Mouse (Mus musculus): ENCODE measurements around the gene Sgcd. TPM values are rescaled to one million over a fixed set of nuclear protein-coding genes. Genes with fewer than 3 reads are reported as not detected.

Gene Sgcd
- total and polyA plus RNA-seq, 3 experiments, result 0.38 to 2.4 (median 0.43) TPM

- no peak for TF ChIP-seq PAX5 (IDR thresholded peaks at IDR 0.05; ENCODE audit: low read length)
- no peak for TF ChIP-seq MEF2A (IDR thresholded peaks at IDR 0.05; ENCODE audit: borderline replicate concordance, low read depth, low read length)
- TF ChIP-seq TCF12 (IDR thresholded peaks at IDR 0.05; ENCODE audit: low read depth, low read length), result no peak
- TF ChIP-seq TBP (conservative IDR thresholded peaks at IDR 0.05; ENCODE audit: low read depth, low read length), result no peak
- TF ChIP-seq USF2 (conservative IDR thresholded peaks at IDR 0.05; ENCODE audit: low read depth, low read length), result no peak
- TF ChIP-seq ZKSCAN1 (IDR thresholded peaks at IDR 0.05; ENCODE audit: borderline replicate concordance, low read depth, low read length), result no peak
- no peak for TF ChIP-seq ZC3H11A (IDR thresholded peaks at IDR 0.05; ENCODE audit: low read depth, low read length)
- TF ChIP-seq CHD2 (IDR thresholded peaks at IDR 0.05; ENCODE audit: low read length), result no peak
- TF ChIP-seq SMC3 (IDR thresholded peaks at IDR 0.05; ENCODE audit: low read depth, low read length), result no peak
- no peak for TF ChIP-seq MAX (IDR thresholded peaks at IDR 0.05; ENCODE audit: low read length)
- TF ChIP-seq GABPA (IDR thresholded peaks at IDR 0.05; ENCODE audit: insufficient replicate concordance, low read depth, low read length), result no peak
- TF ChIP-seq ZNF384 (IDR thresholded peaks at IDR 0.05; ENCODE audit: low read depth, low read length), result no peak
- TF ChIP-seq NRF1 (IDR thresholded peaks at IDR 0.05; ENCODE audit: low read depth, low read length), result no peak
- TF ChIP-seq BHLHE40 (IDR thresholded peaks at IDR 0.05; ENCODE audit: low read depth, low read length), result no peak
- TF ChIP-seq E2F4 (IDR thresholded peaks at IDR 0.05; ENCODE audit: insufficient replicate concordance, low read depth, low read length), result no peak
- no peak for TF ChIP-seq MAFK (IDR thresholded peaks at IDR 0.05; ENCODE audit: insufficient replicate concordance, low read length)
- no peak for TF ChIP-seq MXI1 (IDR thresholded peaks at IDR 0.05; ENCODE audit: low read depth, low read length)
- no peak for TF ChIP-seq CTCF (conservative IDR thresholded peaks at IDR 0.05 in 1 of 2, IDR thresholded peaks at IDR 0.05 in 1 of 2; ENCODE audit: low read depth in 2 of 2, low read length in 2 of 2)
- no peak for TF ChIP-seq RCOR1 (conservative IDR thresholded peaks at IDR 0.05; ENCODE audit: low read depth, low read length)
- TF ChIP-seq IRF4 (IDR thresholded peaks at IDR 0.05; ENCODE audit: low read depth, low read length), result no peak
- in situ Hi-C loops (cut with MboI; ENCODE audit: low pct_ligation_motif_present, low pct_unique_long_range_greater_than_20kb, low sequenced_read_pairs), result no loop called here
- Histone ChIP-seq H3K9ac (ENCODE audit: insufficient read depth, low read depth) (no peak overlapping the region), H3K4me2 (ENCODE audit: insufficient read depth, low read depth, poor library complexity, severe bottlenecking) (no peak overlapping the region), H3K4me1 (ENCODE audit: control insufficient read depth in 1 of 2, insufficient read depth in 2 of 2) (no peaks in the 10 kb centered on the region), H3K36me3 (replicated peaks in 1 of 2; ENCODE audit: control insufficient read depth in 1 of 2, insufficient read depth in 1 of 2, low read length in 1 of 2) (no peaks in the 10 kb centered on the region), H3K4me3 (replicated peaks in 1 of 3; ENCODE audit: low read depth in 2 of 3, low read length in 2 of 3, poor library complexity in 1 of 3) (no peak overlapping the region), H3K9me3 (replicated peaks; ENCODE audit: low read length) (no peaks in the 10 kb centered on the region), H3K27me3 (replicated peaks) (no peaks in the 10 kb centered on the region), H3K27ac (ENCODE audit: insufficient read depth, low read depth) (no peak overlapping the region), H3K79me2 (replicated peaks; ENCODE audit: control insufficient read depth, extremely low read depth, insufficient read depth, poor library complexity, severe bottlenecking) (no peaks in the 10 kb centered on the region)
- dilution Hi-C loops (cut with MboI; ENCODE audit: extremely low pct_ligation_motif_present, extremely low pct_unique_long_range_greater_than_20kb, low sequenced_read_pairs), result no loop called here
- DNase-seq (ENCODE audit: extremely low read depth), result no peak
These were observed 831.8 kb downstream of the Sgcd start for GRCm38 (mm10) chr11:47156730-47157693.
